Mouse (Mus musculus) heart, embryonic 11.5 days (tissue): ENCODE results near the gene Cables2. TPM values are rescaled to one million over a fixed set of nuclear protein-coding genes. Genes with fewer than 3 reads are reported as not detected.

ENCODE experiments used
- ATAC-seq: fragments of 200-750 bp; cut with Nextera tagmentation; replicated peaks from 2 replicates; pipeline ENCODE4 v1.8.0; 2017; ENCODE audit warnings: moderate library complexity; ENCODE audit not compliant: insufficient number of reproducible peaks, low FRiP score, low TSS enrichment
- H3K27ac ChIP-seq: fragments of 300-500 bp; sonication (generic); 2 replicates; pipeline ENCODE4 v1.5.1; 2014; ENCODE audit warnings: mild to moderate bottlenecking, low read depth, low read length
- H3K27me3 ChIP-seq: fragments of 300-500 bp; sonication (generic); 2 replicates; pipeline ENCODE4 v1.6.1; 2014; ENCODE audit warnings: mild to moderate bottlenecking, low read length, mixed read lengths; ENCODE audit not compliant: control insufficient read depth, insufficient read depth
- H3K36me3 ChIP-seq: fragments of 300-500 bp; sonication (generic); 2 replicates; pipeline ENCODE4 v1.6.1; 2014; ENCODE audit warnings: mild to moderate bottlenecking, low read length, moderate library complexity, mixed read lengths; ENCODE audit not compliant: control insufficient read depth, insufficient read depth
- H3K4me1 ChIP-seq: fragments of 300-500 bp; sonication (generic); 2 replicates; pipeline ENCODE4 v1.6.1; 2014; ENCODE audit warnings: low read length; ENCODE audit not compliant: control insufficient read depth, insufficient read depth
- H3K4me2 ChIP-seq: fragments of 300-500 bp; sonication (generic); 2 replicates; pipeline ENCODE4 v1.6.1; 2014; ENCODE audit warnings: mild to moderate bottlenecking, moderate library complexity
- H3K4me3 ChIP-seq: fragments of 300-500 bp; sonication (generic); 2 replicates; pipeline ENCODE4 v1.5.1; 2014; ENCODE audit warnings: low read depth, low read length
- H3K9ac ChIP-seq: fragments of 300-500 bp; sonication (generic); 2 replicates; pipeline ENCODE4 v1.6.1; 2014; ENCODE audit warnings: mild to moderate bottlenecking, low read depth, low read length, moderate library complexity
- H3K9me3 ChIP-seq: fragments of 300-500 bp; sonication (generic); replicated peaks from 2 replicates; pipeline ENCODE4 v1.6.1; 2016; ENCODE audit warnings: low read length; ENCODE audit not compliant: control insufficient read depth
- WGBS: fragments of 180-500 bp; shearing (Covaris S2); extraction: QIAGEN DNeasy Blood & Tissue Kit; methylation state at CpG from one replicate; pipeline ENCODE4 v1.1.7; 2014; ENCODE audit not compliant: insufficient replicate concordance; 5-methylcytosine and 5-hydroxymethylcytosine counted together
- polyA plus RNA-seq: library from polyadenylated mRNA; unstranded; fragments of >200 nt; fragmentation: Nextera tagmentation; extraction: Ambion mirVana; gene quantifications from 2 replicates; pipeline ENCODE4 v1.2.1, GENCODE M21; 2014

The Cables2 gene
- polyA plus RNA-seq, 1 experiment from 2014 or later: 11.8 TPM

- peak overlapping the region; percentile 93 for H3K27ac ChIP-seq
Measured at GRCm38 (mm10) chr2:180256296-180257000, 16.8 kb downstream of the Cables2 start.

GRCm38 (mm10) chr2:180255701-180256100 is 17.6 kb downstream of the Cables2 start:
- 86% methylated on average over 9 of the region's 9 CpGs for WGBS
- peaks cover under 1% of the 10 kb centered on the region for H3K36me3 ChIP-seq
- H3K4me3 ChIP-seq: no peak overlapping the region
- H3K27ac ChIP-seq: no peak overlapping the region
- peaks cover 9% of the 10 kb centered on the region for H3K4me1 ChIP-seq
- H3K4me2 ChIP-seq: peak overlapping the region; percentile 83
- ATAC-seq: no peak
- no peaks in the 10 kb centered on the region for H3K9me3 ChIP-seq
- H3K27me3 ChIP-seq: no peaks in the 10 kb centered on the region
- H3K9ac ChIP-seq: no peak overlapping the region

More at GRCm38 (mm10) chr2:180256296-180257000, 16.8 kb downstream of the Cables2 start:
- peak; percentile 48 for ATAC-seq
- no peaks in the 10 kb centered on the region for H3K27me3 ChIP-seq
- peaks cover 9% of the 10 kb centered on the region for H3K4me1 ChIP-seq
- 23% methylated on average over 26 of the region's 26 CpGs for WGBS
- H3K36me3 ChIP-seq: peaks cover 4% of the 10 kb centered on the region
- peak overlapping the region; percentile 96 for H3K4me3 ChIP-seq
- no peaks in the 10 kb centered on the region for H3K9me3 ChIP-seq
- peak overlapping the region; percentile 83 for H3K4me2 ChIP-seq
- peak overlapping the region; percentile 95 for H3K9ac ChIP-seq

- ATAC-seq: no peak
Measured at GRCm38 (mm10) chr2:180254436-180255209, 18.7 kb downstream of the Cables2 start.

GRCm38 (mm10) chr2:180251838-180252237 is 21.5 kb downstream of the Cables2 start:
- Histone ChIP-seq H3K4me1 (peaks cover 12% of the 10 kb centered on the region), H3K27ac (no peak overlapping the region), H3K4me3 (no peak overlapping the region), H3K27me3 (no peaks in the 10 kb centered on the region), H3K9me3 (no peaks in the 10 kb centered on the region), H3K9ac (no peak overlapping the region), H3K4me2 (no peak overlapping the region), H3K36me3 (no peaks in the 10 kb centered on the region)
- ATAC-seq: no peak
- WGBS: 53% methylated on average over 3 of the region's 3 CpGs

More at GRCm38 (mm10) chr2:180254436-180255209, 18.7 kb downstream of the Cables2 start:
- H3K4me3 ChIP-seq: no peak overlapping the region
- WGBS: 89% methylated on average over 5 of the region's 5 CpGs
- H3K9ac ChIP-seq: no peak overlapping the region
- no peaks in the 10 kb centered on the region for H3K27me3 ChIP-seq
- no peaks in the 10 kb centered on the region for H3K9me3 ChIP-seq
- no peak overlapping the region for H3K4me2 ChIP-seq
- H3K4me1 ChIP-seq: peaks cover 9% of the 10 kb centered on the region
- no peak overlapping the region for H3K27ac ChIP-seq
- H3K36me3 ChIP-seq: no peaks in the 10 kb centered on the region; the same call in 1 of the 2 replicates

- Histone ChIP-seq H3K36me3 (no peaks in the 10 kb centered on the region), H3K27me3 (no peaks in the 10 kb centered on the region), H3K27ac (no peak overlapping the region), H3K9ac (no peak overlapping the region), H3K4me3 (no peak overlapping the region), H3K4me1 (peaks cover 9% of the 10 kb centered on the region), H3K9me3 (no peaks in the 10 kb centered on the region), H3K4me2 (no peak overlapping the region)
- peak; percentile 52 for ATAC-seq
- 30% methylated on average over 11 of the region's 11 CpGs for WGBS
Measured at GRCm38 (mm10) chr2:180250930-180251611, 22.2 kb downstream of the Cables2 start.

GRCm38 (mm10) chr2:180248947-180249660 is 24.2 kb downstream of the Cables2 start:
- no peak for ATAC-seq
- 65% methylated on average over 9 of the region's 9 CpGs for WGBS
- H3K4me2 ChIP-seq: no peak overlapping the region
- no peak overlapping the region for H3K4me3 ChIP-seq
- H3K4me1 ChIP-seq: peaks cover 7% of the 10 kb centered on the region
- no peak overlapping the region for H3K9ac ChIP-seq
- H3K27ac ChIP-seq: no peak overlapping the region
- no peaks in the 10 kb centered on the region for H3K36me3 ChIP-seq
- H3K27me3 ChIP-seq: no peaks in the 10 kb centered on the region
- no peaks in the 10 kb centered on the region for H3K9me3 ChIP-seq

GRCm38 (mm10) chr2:180247916-180248315 is 25.4 kb downstream of the Cables2 start:
- H3K9ac ChIP-seq: no peak overlapping the region
- H3K4me3 ChIP-seq: no peak overlapping the region
- no peaks in the 10 kb centered on the region for H3K36me3 ChIP-seq
- peaks cover 7% of the 10 kb centered on the region for H3K4me1 ChIP-seq
- no peak for ATAC-seq
- no peak overlapping the region for H3K27ac ChIP-seq
- 92% methylated on average over 5 of the region's 5 CpGs for WGBS
- H3K4me2 ChIP-seq: no peak overlapping the region
- no peaks in the 10 kb centered on the region for H3K9me3 ChIP-seq
- H3K27me3 ChIP-seq: no peaks in the 10 kb centered on the region

- no peak overlapping the region for H3K9ac ChIP-seq
- H3K4me3 ChIP-seq: no peak overlapping the region
- no peak overlapping the region for H3K4me2 ChIP-seq
- ATAC-seq: no peak
- no peaks in the 10 kb centered on the region for H3K36me3 ChIP-seq
- H3K4me1 ChIP-seq: no peaks in the 10 kb centered on the region; the same call in 1 of the 2 replicates
- WGBS: 84% methylated on average over 4 of the region's 4 CpGs
- H3K27ac ChIP-seq: no peak overlapping the region
- H3K27me3 ChIP-seq: no peaks in the 10 kb centered on the region
- no peaks in the 10 kb centered on the region for H3K9me3 ChIP-seq
Measured at GRCm38 (mm10) chr2:180243108-180243507, 30.2 kb downstream of the Cables2 start.
